Mouse (Mus musculus) lung, postnatal 0 days (tissue): ENCODE data around the gene Kng2. TPM values are rescaled to one million over a fixed set of nuclear protein-coding genes. Genes with fewer than 3 reads are reported as not detected.

Experiments
- ATAC-seq: fragments of 200-750 bp; cut with Nextera tagmentation; 2 replicates; pipeline ENCODE4 v1.8.0; 2017; ENCODE audit warnings: moderate library complexity
- DNase-seq: peaks from one replicate; pipeline ENCODE4 v3.0.0-alpha.2; 2016; ENCODE audit warnings: low spot score
- H3K27ac ChIP-seq: fragments of 300-500 bp; sonication (generic); 2 replicates; pipeline ENCODE4 v1.5.1; 2014; ENCODE audit warnings: antibody characterized with exemption, mild to moderate bottlenecking, low read length, mixed read lengths
- H3K27me3 ChIP-seq: fragments of 300-500 bp; sonication (generic); replicated peaks from 2 replicates; pipeline ENCODE4 v1.6.1; 2014; ENCODE audit warnings: low read length, mixed read lengths; ENCODE audit not compliant: insufficient read depth
- H3K36me3 ChIP-seq: fragments of 300-500 bp; sonication (generic); 2 replicates; pipeline ENCODE4 v1.6.1; 2014; ENCODE audit warnings: low read length, mixed read lengths; ENCODE audit not compliant: insufficient read depth
- H3K4me1 ChIP-seq: fragments of 300-500 bp; sonication (generic); 2 replicates; pipeline ENCODE4 v1.6.1; 2014; ENCODE audit warnings: antibody characterized with exemption, low read depth, low read length, mixed read lengths; ENCODE audit not compliant: insufficient read depth
- H3K4me2 ChIP-seq: fragments of 300-500 bp; sonication (generic); replicated peaks from 2 replicates; pipeline ENCODE4 v1.6.1; 2014; ENCODE audit warnings: low read depth, mild to moderate bottlenecking, low read length, moderate library complexity, mixed read lengths
- H3K4me3 ChIP-seq: fragments of 300-500 bp; sonication (generic); 2 replicates; pipeline ENCODE4 v1.5.1; 2014; ENCODE audit warnings: low read depth, low read length
- H3K9ac ChIP-seq: fragments of 300-500 bp; sonication (generic); replicated peaks from 2 replicates; pipeline ENCODE4 v1.6.1; 2014; ENCODE audit warnings: low read depth, mild to moderate bottlenecking
- H3K9me3 ChIP-seq: fragments of 300-500 bp; sonication (generic); 2 replicates; pipeline ENCODE4 v1.6.1; 2016; ENCODE audit warnings: low read length, mixed read lengths
- CTCF ChIP-seq: IDR thresholded peaks from 2 replicates; pipeline ENCODE4 v1.5.1; 2016; ENCODE audit warnings: antibody characterized with exemption, mild to moderate bottlenecking
- EP300 ChIP-seq: IDR thresholded peaks from 2 replicates; pipeline ENCODE4 v1.6.1; 2016; ENCODE audit warnings: antibody characterized with exemption, mild to moderate bottlenecking, control low read depth
- WGBS: fragments of 180-500 bp; shearing (Covaris S2); extraction: QIAGEN DNeasy Blood & Tissue Kit; methylation state at CpG from one replicate; pipeline ENCODE4 v1.1.7; 2014; 5-methylcytosine and 5-hydroxymethylcytosine counted together
- polyA plus RNA-seq: library from polyadenylated mRNA; unstranded; fragments of >200 nt; fragmentation: Nextera tagmentation; extraction: Ambion mirVana; gene quantifications from 2 replicates; pipeline ENCODE4 v1.2.1, GENCODE M21; 2015

The Kng2 gene
- polyA plus RNA-seq, 1 experiment from 2014 or later: 0.42 TPM

- H3K4me1 ChIP-seq: no peaks in the 10 kb centered on the region
- no peaks in the 10 kb centered on the region for H3K9me3 ChIP-seq
- 82% methylated on average over 5 of the region's 5 CpGs for WGBS
- TF ChIP-seq CTCF (no peak), EP300 (no peak)
- H3K27ac ChIP-seq: no peak overlapping the region
- no peak for DNase-seq
- no peaks in the 10 kb centered on the region for H3K27me3 ChIP-seq
- H3K9ac ChIP-seq: no peak overlapping the region
- no peak overlapping the region for H3K4me2 ChIP-seq
- no peaks in the 10 kb centered on the region for H3K36me3 ChIP-seq
- ATAC-seq: no peak
- H3K4me3 ChIP-seq: no peak overlapping the region
Observed at GRCm38 (mm10) chr16:22962256-22962655, 67.0 kb downstream of the Kng2 start.

- H3K9ac ChIP-seq: no peak overlapping the region
- no peaks in the 10 kb centered on the region for H3K36me3 ChIP-seq
- TF ChIP-seq EP300 (no peak), CTCF (no peak)
- WGBS: 89% methylated on average over 8 of the region's 8 CpGs
- no peak for ATAC-seq
- H3K27me3 ChIP-seq: no peaks in the 10 kb centered on the region
- no peak overlapping the region for H3K4me3 ChIP-seq
- no peaks in the 10 kb centered on the region for H3K4me1 ChIP-seq
- DNase-seq: no peak
- no peak overlapping the region for H3K27ac ChIP-seq
- H3K9me3 ChIP-seq: no peaks in the 10 kb centered on the region
- H3K4me2 ChIP-seq: no peak overlapping the region
Observed at GRCm38 (mm10) chr16:22961073-22961472, 68.2 kb downstream of the Kng2 start.

- Histone ChIP-seq H3K4me1 (no peaks in the 10 kb centered on the region), H3K9me3 (no peaks in the 10 kb centered on the region), H3K36me3 (no peaks in the 10 kb centered on the region), H3K27me3 (no peaks in the 10 kb centered on the region), H3K4me2 (no peak overlapping the region), H3K4me3 (no peak overlapping the region), H3K27ac (no peak overlapping the region), H3K9ac (no peak overlapping the region)
- TF ChIP-seq CTCF (no peak), EP300 (no peak)
- WGBS: 78% methylated on average over 11 of the region's 11 CpGs
- ATAC-seq (no peak), DNase-seq (no peak)
Observed at GRCm38 (mm10) chr16:22956085-22956439, 73.2 kb downstream of the Kng2 start.

- TF ChIP-seq CTCF (no peak), EP300 (no peak)
- H3K9me3 ChIP-seq: no peaks in the 10 kb centered on the region
- ATAC-seq: no peak
- 51% methylated on average over 13 of the region's 13 CpGs for WGBS
- no peaks in the 10 kb centered on the region for H3K27me3 ChIP-seq
- no peak overlapping the region for H3K4me2 ChIP-seq
- H3K4me3 ChIP-seq: no peak overlapping the region
- no peaks in the 10 kb centered on the region for H3K4me1 ChIP-seq
- H3K36me3 ChIP-seq: no peaks in the 10 kb centered on the region
- no peak overlapping the region for H3K9ac ChIP-seq
- peak; percentile 31 for DNase-seq
- H3K27ac ChIP-seq: no peak overlapping the region
Observed at GRCm38 (mm10) chr16:22955397-22956084, 73.7 kb downstream of the Kng2 start.

- ATAC-seq (no peak), DNase-seq (no peak)
- Histone ChIP-seq H3K9me3 (no peaks in the 10 kb centered on the region), H3K36me3 (no peaks in the 10 kb centered on the region), H3K9ac (no peak overlapping the region), H3K27me3 (no peaks in the 10 kb centered on the region), H3K4me2 (no peak overlapping the region), H3K4me1 (no peaks in the 10 kb centered on the region), H3K4me3 (no peak overlapping the region), H3K27ac (no peak overlapping the region)
- 31% methylated on average over 4 of the region's 4 CpGs for WGBS
- TF ChIP-seq EP300 (no peak), CTCF (peak; percentile 46)
Observed at GRCm38 (mm10) chr16:22953069-22953468, 76.2 kb downstream of the Kng2 start.

GRCm38 (mm10) chr16:22950840-22951395 is 78.4 kb downstream of the Kng2 start, which contains the start of gene Hrg:
TSS of gene Hrg (plus strand) at chr16:22951072.
- DNase-seq (no peak), ATAC-seq (no peak)
- H3K9me3 ChIP-seq: no peaks in the 10 kb centered on the region
- H3K27me3 ChIP-seq: no peaks in the 10 kb centered on the region
- no peak within 1 kb of the TSS for H3K9ac ChIP-seq
- H3K4me3 ChIP-seq: no peak within 1 kb of the TSS
- TF ChIP-seq CTCF: no peak
- TF ChIP-seq EP300: no peak
- 90% methylated on average over 6 of the region's 6 CpGs for WGBS
- H3K36me3 ChIP-seq: no peaks in the 10 kb centered on the region
- no peak within 1 kb of the TSS for H3K27ac ChIP-seq
- H3K4me1 ChIP-seq: no peaks in the 10 kb centered on the region
- H3K4me2 ChIP-seq: no peak within 1 kb of the TSS
